Mouse (Mus musculus): ENCODE measurements around the gene Epb41l3. TPM values are rescaled to one million over a fixed set of nuclear protein-coding genes. Genes with fewer than 3 reads are reported as not detected.

Epb41l3 gene
- polyA plus RNA-seq, 1 experiment: 0.12 TPM

- Histone ChIP-seq H3K9me3 (ENCODE audit: control insufficient read depth, low read length) (peaks cover 11% of the 10 kb centered on the region; the same call in 1 of the 2 replicates), H3K36me3 (ENCODE audit: control insufficient read depth) (no peaks in the 10 kb centered on the region), H3K27me3 (ENCODE audit: control insufficient read depth) (no peaks in the 10 kb centered on the region), H3K4me3 (replicated peaks) (no peak overlapping the region), H3K4me1 (ENCODE audit: control insufficient read depth) (no peaks in the 10 kb centered on the region)
- TF ChIP-seq TAL1 (IDR thresholded peaks at IDR 0.05; ENCODE audit: low read length) (no peak), GATA1 (IDR thresholded peaks at IDR 0.05; ENCODE audit: low read length) (no peak)
Observed at GRCm38 (mm10) chr17:69322721-69323120, 247.2 kb downstream of the Epb41l3 start.

Other genes with a start within 250 kb of the Epb41l3 start
- gene Tmem200c, start 249.1 kb upstream of the Epb41l3 start, polyA plus RNA-seq (2012): not detected in 2 replicates